Mouse (Mus musculus): ENCODE measurements around the gene Gal3st2. TPM values are rescaled to one million over a fixed set of nuclear protein-coding genes. Genes with fewer than 3 reads are reported as not detected.
"Not testable (repeated sequence)": the region's sequence is repeated elsewhere in the genome, so short reads cannot be mapped to it uniquely, and the experiment has no call there.

Gal3st2 gene
- total RNA-seq (2022): under 1 TPM in 2 of 4 experiments, not detected in 2; 0.13 to 0.14 TPM

DNA sequence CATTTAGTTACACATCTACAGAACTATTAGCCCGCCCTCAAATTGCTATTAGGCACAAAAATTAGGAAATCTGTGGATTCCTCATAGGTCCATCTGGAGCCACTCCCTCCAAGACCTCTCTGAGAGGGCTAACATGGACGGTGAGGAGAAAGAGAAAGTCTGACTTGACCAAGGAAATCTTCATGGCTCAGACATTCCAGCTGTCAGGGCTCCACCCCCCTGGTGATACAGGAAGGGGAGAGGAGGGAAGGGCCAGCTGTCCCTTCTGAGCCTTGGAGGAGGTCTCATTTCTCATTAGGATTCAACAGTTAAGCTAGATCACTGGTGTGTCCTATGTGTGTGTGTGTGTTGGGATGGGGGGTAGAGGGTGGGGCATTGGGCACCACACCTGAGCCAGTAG, at the start of gene Gal3st2:
TSS of gene Gal3st2 (plus strand) at position 259 of the 400 bp plus-strand sequence.
- DNase-seq (ENCODE audit: low spot score in 2 of 2): not testable (repeated sequence)

GRCm38 (mm10) chr1:93811495-93812039, 49.5 kb upstream of the Gal3st2 start:
- no peak for DNase-seq (ENCODE audit: low spot score in 2 of 2)

DNA sequence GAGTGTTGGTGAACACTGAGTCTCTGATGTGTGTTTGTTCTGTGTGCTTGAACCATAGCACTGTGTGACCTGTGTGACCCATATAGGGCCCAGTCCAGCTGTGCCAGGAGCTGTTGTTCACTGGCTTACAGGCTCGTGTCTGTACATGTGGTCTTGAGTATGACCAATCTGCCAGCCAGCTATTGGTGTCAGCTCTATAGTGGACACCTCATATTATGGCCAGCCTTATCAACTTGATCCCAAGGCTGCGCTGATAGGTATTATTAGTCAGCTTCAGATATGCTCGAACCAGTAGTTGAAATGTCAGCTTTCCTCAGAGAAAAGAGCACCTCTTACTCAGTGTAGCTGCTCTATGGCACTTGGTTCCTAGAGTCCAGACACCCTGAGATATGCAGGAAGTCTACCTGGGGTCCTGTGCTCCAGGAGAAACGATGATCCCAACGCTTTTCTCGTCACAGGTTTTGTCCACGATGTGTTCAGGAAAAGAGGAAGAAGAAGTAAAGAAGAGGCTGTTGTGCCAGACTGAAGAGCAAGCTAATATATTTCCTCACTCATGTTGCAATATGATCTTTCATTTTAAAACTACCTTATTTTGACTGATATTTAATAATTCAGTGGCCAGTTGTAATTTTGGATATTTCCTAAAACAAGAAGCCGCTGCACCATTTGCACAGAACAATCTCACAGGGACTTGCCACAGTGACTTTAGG, 43.1 kb upstream of the Gal3st2 start:
- no peak for DNase-seq (ENCODE audit: low spot score in 2 of 2)

GRCm38 (mm10) chr1:93818722-93819121, 42.4 kb upstream of the Gal3st2 start:
- DNase-seq (ENCODE audit: low spot score in 2 of 2): no peak

- no peak for DNase-seq (ENCODE audit: low spot score in 2 of 2)
These were observed 37.2 kb upstream of the Gal3st2 start for GRCm38 (mm10) chr1:93823796-93824495.

DNA sequence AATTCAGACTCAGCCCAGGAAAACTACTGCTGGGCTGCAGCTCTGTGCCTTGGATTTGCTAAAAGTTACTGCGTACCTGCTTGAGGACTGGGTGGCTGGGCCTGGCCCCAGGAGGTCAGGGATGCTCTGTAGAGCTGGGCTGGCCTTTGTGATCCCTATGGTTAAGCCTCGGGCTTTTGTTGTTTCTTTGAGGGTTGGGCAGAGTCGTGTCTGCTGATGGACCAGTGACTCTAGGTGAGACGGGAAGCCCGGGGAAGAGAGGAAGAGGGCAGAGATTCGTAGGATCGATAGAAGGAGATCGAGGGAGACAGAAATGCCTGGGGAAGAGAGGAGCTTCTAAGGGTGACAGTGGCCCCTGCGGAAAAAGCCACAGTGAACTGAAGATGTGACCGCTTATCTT, 36.5 kb upstream of the Gal3st2 start, which contains the start of gene D2hgdh:
TSS of gene D2hgdh (plus strand) at position 301 of the 400 bp plus-strand sequence.
- DNase-seq (ENCODE audit: low spot score in 2 of 2): peak in 1 of 2 experiments; percentile 10

DNA sequence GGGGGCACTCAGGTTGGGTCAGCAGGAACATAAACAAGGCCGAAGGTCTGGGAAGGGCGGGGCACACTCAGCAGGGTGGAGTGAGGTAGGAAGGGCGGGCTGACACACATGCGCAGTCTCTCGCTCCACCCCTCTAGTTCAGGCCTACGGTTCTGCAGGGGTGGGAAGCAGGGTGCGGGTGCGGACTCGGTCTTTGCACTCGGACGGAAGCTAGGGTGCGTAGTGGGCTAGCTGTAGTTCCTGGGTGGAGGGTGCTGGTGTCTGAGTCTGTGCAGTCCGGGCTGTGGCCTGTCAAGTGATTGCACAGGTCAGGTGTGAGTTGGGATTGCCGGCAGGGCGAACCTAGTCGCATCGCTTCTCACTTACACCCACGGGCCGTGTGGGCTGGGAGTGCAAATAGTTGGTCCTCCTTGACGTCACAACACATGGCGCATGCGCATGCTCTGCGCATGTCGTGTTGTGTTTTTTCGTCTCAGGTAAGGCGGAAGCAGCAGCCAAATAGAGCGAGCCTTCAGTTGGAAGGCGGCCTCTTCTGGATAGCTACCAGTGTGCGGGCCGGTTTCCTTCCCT, 35.9 kb upstream of the Gal3st2 start:
- DNase-seq (ENCODE audit: low spot score in 2 of 2): peak; percentile 95 to 97

DNA sequence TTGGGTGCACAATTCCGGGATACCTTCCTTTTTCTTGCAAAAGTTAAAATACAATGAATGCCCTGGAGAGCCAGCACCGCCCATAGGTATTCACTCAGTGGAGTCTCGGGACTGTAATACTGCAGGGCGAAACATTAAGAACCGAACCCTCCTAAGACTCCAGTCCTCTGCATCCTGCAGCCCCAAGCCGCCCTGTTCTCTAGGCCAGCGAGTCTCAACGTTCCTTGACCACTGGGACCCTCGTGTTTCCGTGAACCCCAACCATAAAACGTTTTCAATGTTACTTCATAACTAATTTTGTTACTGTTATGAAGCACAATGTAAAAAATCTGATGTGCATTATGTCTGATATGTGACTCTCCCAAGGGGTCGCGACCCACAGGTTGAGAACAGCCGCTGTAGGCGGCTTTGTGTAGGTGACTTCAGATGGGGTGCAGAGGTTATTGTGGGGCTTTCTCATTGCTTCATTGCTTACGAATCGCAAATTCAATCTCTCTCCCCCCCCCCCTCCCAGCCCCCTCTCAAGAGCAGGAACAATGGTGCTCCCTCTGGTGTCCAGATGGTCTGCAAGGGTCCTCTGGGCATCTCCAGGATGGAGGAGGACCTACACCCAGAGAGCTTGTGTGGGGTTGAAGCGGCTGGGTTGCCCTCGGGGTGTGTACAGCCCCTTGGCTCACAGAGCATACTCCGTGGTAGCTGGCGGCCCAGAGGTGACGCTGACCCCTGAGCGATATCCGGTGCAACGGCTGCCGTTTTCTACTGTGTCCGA, 35.2 kb upstream of the Gal3st2 start:
- peak in 1 of 2 experiments; percentile 10 for DNase-seq (ENCODE audit: low spot score in 2 of 2)

- peak in 1 of 2 experiments; percentile 28 for DNase-seq (ENCODE audit: low spot score in 2 of 2)
These were observed 34.6 kb upstream of the Gal3st2 start for GRCm38 (mm10) chr1:93826540-93826835.

GRCm38 (mm10) chr1:93832754-93833360, 28.2 kb upstream of the Gal3st2 start:
- not testable (repeated sequence) for DNase-seq (ENCODE audit: low spot score in 2 of 2)

GRCm38 (mm10) chr1:93834671-93835150, 26.4 kb upstream of the Gal3st2 start:
- DNase-seq (ENCODE audit: low spot score in 2 of 2): no peak

DNA sequence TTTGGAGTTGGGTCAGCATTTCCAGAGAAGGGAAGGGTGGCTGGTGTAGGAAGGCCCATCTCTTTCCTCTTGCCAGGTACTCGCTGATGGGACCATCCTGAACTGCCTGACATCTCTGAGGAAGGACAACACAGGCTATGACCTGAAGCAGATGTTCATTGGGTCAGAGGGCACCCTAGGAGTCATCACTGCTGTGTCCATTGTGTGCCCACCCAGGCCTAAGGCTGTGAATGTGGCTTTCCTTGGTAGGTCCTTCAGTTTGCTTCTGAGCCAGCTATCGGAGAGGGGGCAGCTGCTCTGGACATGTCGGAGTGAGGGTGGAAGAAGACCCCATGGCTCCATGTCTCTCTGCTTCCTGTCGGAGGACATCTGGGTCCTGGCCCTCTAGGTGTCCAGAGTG, 25.9 kb upstream of the Gal3st2 start:
- DNase-seq (ENCODE audit: low spot score in 2 of 2): no peak

GRCm38 (mm10) chr1:93835876-93836531, 25.1 kb upstream of the Gal3st2 start:
- DNase-seq (ENCODE audit: low spot score in 2 of 2): no peak

- no peak for DNase-seq (ENCODE audit: low spot score in 2 of 2)
These were observed 24.6 kb upstream of the Gal3st2 start for GRCm38 (mm10) chr1:93836532-93836913.

DNA sequence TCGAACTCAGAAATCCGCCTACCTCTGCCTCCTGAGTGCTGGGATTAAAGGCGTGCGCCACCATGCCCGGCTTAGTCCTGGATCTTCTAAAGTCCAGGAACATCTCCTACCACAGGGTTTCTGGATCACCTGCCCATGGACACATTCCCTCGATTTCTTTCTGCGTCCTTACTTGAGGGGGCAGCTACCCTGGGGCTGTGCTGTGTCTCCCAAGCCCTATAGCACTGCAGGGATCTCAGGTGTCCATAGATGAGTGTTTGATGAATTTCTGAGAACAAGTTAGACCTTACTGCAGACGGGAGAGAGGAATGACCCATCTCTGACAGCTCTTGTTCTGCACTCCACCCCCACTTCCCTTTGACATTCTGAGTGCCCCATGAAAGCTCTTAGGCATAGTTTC, 23.8 kb upstream of the Gal3st2 start:
- no peak for DNase-seq (ENCODE audit: low spot score in 2 of 2)

GRCm38 (mm10) chr1:93838569-93838968, 22.5 kb upstream of the Gal3st2 start:
- not testable (repeated sequence) for DNase-seq (ENCODE audit: low spot score in 2 of 2)

GRCm38 (mm10) chr1:93845766-93846366, 15.2 kb upstream of the Gal3st2 start:
- DNase-seq (ENCODE audit: low spot score in 2 of 2): not testable (repeated sequence)

DNA sequence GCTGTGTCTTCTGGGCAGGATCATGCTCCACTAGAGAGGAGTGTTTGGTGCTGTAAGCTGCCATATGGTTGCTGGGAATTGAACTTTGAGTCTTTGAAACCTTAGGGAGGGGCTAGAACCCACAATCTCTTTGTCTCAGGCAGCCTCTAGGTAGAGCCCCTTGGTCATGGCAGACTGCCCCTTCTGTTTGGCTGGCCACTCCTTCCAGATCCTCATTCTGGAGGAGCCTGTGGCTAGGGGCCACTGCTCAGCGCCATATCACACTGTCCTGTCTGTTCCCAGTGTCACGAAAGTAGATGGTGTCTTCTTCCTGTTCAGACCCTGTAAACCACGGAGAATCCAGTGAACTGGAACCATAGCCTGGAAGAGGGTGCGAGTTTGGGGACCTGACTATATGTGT, 5.3 kb upstream of the Gal3st2 start:
- not testable (repeated sequence) for DNase-seq (ENCODE audit: low spot score in 2 of 2)

DNA sequence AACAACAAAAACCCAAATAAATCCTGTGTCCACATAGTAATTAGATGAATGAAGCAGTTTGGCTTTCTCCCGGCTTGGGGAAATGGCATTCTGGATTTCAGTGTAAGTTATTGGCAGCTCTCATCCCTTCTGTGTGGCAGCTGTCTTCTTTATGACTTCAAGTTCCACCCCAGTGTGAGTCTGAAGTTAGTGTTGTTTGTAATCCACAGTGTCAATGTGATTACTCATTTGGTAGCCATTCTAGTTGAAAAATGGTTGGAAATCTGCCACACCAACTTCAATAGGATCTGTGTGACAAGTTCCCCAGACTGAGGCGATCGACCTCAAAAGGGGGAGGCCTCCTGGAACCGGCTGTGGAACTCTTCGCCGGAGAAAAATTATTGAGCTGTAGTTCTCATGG, 3.7 kb upstream of the Gal3st2 start:
- no peak for DNase-seq (ENCODE audit: low spot score in 2 of 2)

- no peak for DNase-seq (ENCODE audit: low spot score in 2 of 2)
These were observed 3.1 kb upstream of the Gal3st2 start for GRCm38 (mm10) chr1:93857991-93858390.

Measured in left cerebral cortex, adult 8-10 months (tissue).